Mouse (Mus musculus) heart, embryonic 13.5 days (tissue): ENCODE measurements around the gene Rpl13a. TPM values are rescaled to one million over a fixed set of nuclear protein-coding genes. Genes with fewer than 3 reads are reported as not detected.

Source experiments
- ATAC-seq: fragments of 200-750 bp; cut with Nextera tagmentation; 2 replicates; pipeline ENCODE4 v1.8.0; 2017; ENCODE audit warnings: moderate TSS enrichment; ENCODE audit not compliant: insufficient number of reproducible peaks, low FRiP score, low TSS enrichment; ENCODE audit errors: extremely low read depth
- H3K27ac ChIP-seq: fragments of 300-500 bp; sonication (generic); replicated peaks from 2 replicates; pipeline ENCODE4 v1.5.1; 2015; ENCODE audit warnings: moderate library complexity, mild to moderate bottlenecking, inconsistent platforms
- H3K27me3 ChIP-seq: fragments of 300-500 bp; sonication (generic); replicated peaks from 2 replicates; pipeline ENCODE4 v1.6.1; 2015; ENCODE audit warnings: mild to moderate bottlenecking, inconsistent platforms
- H3K36me3 ChIP-seq: fragments of 300-500 bp; sonication (generic); 2 replicates; pipeline ENCODE4 v1.6.1; 2015; ENCODE audit warnings: mild to moderate bottlenecking, inconsistent platforms
- H3K4me1 ChIP-seq: fragments of 300-500 bp; sonication (generic); 2 replicates; pipeline ENCODE4 v1.6.1; 2015; ENCODE audit warnings: inconsistent platforms
- H3K4me2 ChIP-seq: fragments of 300-500 bp; sonication (generic); 2 replicates; pipeline ENCODE4 v1.6.1; 2015; ENCODE audit warnings: inconsistent platforms, mild to moderate bottlenecking, moderate library complexity
- H3K4me3 ChIP-seq: fragments of 300-500 bp; sonication (generic); 2 replicates; pipeline ENCODE4 v1.5.1; 2015; ENCODE audit warnings: moderate library complexity, mild to moderate bottlenecking, inconsistent platforms
- H3K9ac ChIP-seq: fragments of 300-500 bp; sonication (generic); 2 replicates; pipeline ENCODE4 v1.6.1; 2015; ENCODE audit warnings: inconsistent platforms, mild to moderate bottlenecking, moderate library complexity
- H3K9me3 ChIP-seq: fragments of 300-500 bp; sonication (generic); 2 replicates; pipeline ENCODE4 v1.6.1; 2016; ENCODE audit warnings: inconsistent platforms
- WGBS: fragments of 180-500 bp; shearing (Covaris S2); methylation state at CpG from one replicate; pipeline ENCODE4 v1.1.7; 2015; ENCODE audit warnings: mixed read lengths; 5-methylcytosine and 5-hydroxymethylcytosine counted together
- polyA plus RNA-seq: library from polyadenylated mRNA; unstranded; fragments of >200 nt; fragmentation: Nextera tagmentation; extraction: Ambion mirVana; gene quantifications from 2 replicates; pipeline ENCODE4 v1.2.1, GENCODE M21; 2015

The Rpl13a gene
- polyA plus RNA-seq, 1 experiment from 2014 or later: 688 TPM

- WGBS: 45% methylated on average over 11 of the region's 11 CpGs
- H3K4me3 ChIP-seq: no peak overlapping the region
- no peak overlapping the region for H3K9ac ChIP-seq
- peaks cover 24% of the 10 kb centered on the region for H3K4me1 ChIP-seq
- peaks cover 83% of the 10 kb centered on the region for H3K27me3 ChIP-seq
- H3K36me3 ChIP-seq: peaks cover 16% of the 10 kb centered on the region
- no peak overlapping the region for H3K4me2 ChIP-seq
- peaks cover 21% of the 10 kb centered on the region for H3K9me3 ChIP-seq
- H3K27ac ChIP-seq: no peak overlapping the region
- no peak for ATAC-seq
Measured at GRCm38 (mm10) chr7:45165701-45166100, 37.1 kb upstream of the Rpl13a start.

GRCm38 (mm10) chr7:45164833-45165232 is 36.3 kb upstream of the Rpl13a start:
- WGBS: 49% methylated on average over 5 of the region's 5 CpGs
- Histone ChIP-seq H3K4me2 (no peak overlapping the region), H3K9me3 (peaks cover 12% of the 10 kb centered on the region), H3K36me3 (peaks cover 20% of the 10 kb centered on the region), H3K9ac (no peak overlapping the region), H3K27me3 (peaks cover 76% of the 10 kb centered on the region), H3K4me3 (0 out of 2 replicates have a peak overlapping the region, but pooled peaks have one; percentile 53), H3K4me1 (peaks cover 24% of the 10 kb centered on the region), H3K27ac (no peak overlapping the region)
- ATAC-seq: no peak

DNA sequence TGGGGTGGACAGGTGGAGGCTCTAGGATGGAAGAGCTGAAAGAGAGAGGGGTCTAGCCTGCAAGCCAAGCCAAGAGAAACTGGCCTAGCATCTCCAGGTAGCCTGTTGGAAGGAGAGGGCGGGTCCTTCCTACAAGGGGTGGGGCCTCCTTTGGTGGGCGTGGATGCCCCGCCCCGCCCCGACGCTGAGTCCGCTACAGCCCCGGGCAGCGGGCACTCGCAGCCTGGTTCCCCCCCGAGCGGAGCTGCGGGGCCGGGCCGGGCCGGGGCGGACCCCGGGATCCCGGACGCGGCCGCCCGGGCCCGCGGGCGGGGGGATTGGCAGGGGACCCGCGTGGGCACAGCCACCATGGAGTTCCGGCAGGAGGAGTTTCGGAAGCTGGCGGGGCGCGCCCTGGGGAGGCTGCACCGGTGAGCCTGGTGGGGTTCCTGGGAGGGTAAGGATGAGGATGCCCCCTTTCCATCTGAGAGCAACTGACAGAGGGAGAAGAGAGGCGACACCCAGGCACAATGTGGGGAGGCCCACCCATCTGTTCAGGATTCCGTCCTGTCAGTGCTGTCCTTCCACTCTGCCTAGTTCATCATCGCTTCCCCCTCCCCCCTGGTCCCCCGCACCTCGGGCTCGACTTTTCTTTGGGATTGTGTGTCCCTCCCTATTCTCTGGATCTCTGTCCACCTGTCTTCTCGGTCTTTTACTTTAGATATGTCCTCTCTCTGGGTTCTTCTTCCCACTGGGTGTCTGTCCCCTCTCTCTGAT is 35.4 kb upstream of the Rpl13a start, which contains the start of gene Slc17a7:
Slc17a7 (plus strand) TSS at position 215 of the 756 bp plus-strand sequence.
- Histone ChIP-seq H3K9me3 (peaks cover 3% of the 10 kb centered on the region), H3K27ac (no peak within 1 kb of the TSS), H3K27me3 (peaks cover 67% of the 10 kb centered on the region), H3K4me2 (peak within 1 kb of the TSS; percentile 81), H3K4me1 (peaks cover 24% of the 10 kb centered on the region), H3K36me3 (peaks cover 22% of the 10 kb centered on the region), H3K4me3 (peak within 1 kb of the TSS; percentile 53), H3K9ac (peak within 1 kb of the TSS; percentile 73)
- 2% methylated on average over 41 of the region's 41 CpGs for WGBS
- peak; percentile 43; the same call in 1 of the 2 replicates for ATAC-seq

DNA sequence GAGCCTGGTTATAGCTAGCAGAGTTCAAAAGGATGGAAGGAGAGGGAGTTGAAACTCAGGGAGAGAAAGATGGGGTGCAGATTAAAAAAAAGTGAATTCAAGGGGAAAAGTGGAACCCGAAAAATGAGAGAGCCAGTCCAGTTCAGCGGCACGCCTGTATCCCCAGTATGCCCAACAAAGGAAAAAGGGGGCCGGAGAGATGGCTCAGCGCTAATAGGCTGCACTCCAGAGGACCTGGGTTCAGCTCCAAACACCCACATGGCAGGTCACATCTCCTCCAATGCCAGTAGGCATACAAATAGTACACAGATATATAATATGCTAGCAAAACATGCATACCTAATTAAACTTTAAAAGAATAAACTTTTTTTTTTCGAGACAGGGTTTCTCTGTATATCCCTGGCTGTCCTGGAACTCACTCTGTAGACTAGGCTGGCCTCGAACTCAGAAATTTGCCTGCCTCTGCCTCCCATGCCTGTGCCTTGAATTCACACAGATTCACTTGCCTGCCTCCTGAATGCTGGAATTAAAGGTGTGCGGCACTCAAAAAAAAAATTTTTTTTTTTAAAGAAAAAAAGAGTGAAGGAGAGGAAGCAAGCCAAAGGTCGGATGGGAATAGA is 34.5 kb upstream of the Rpl13a start:
- no peak overlapping the region; the same call in 1 of the 2 replicates for H3K9ac ChIP-seq
- no peak overlapping the region for H3K27ac ChIP-seq
- peak overlapping the region; percentile 81; the same call in 1 of the 2 replicates for H3K4me2 ChIP-seq
- no peaks in the 10 kb centered on the region for H3K9me3 ChIP-seq
- peaks cover 59% of the 10 kb centered on the region for H3K27me3 ChIP-seq
- peak overlapping the region; percentile 53; the same call in 1 of the 2 replicates for H3K4me3 ChIP-seq
- H3K4me1 ChIP-seq: peaks cover 24% of the 10 kb centered on the region
- peaks cover 29% of the 10 kb centered on the region for H3K36me3 ChIP-seq
- WGBS: 70% methylated on average over 9 of the region's 9 CpGs
- ATAC-seq: no peak

DNA sequence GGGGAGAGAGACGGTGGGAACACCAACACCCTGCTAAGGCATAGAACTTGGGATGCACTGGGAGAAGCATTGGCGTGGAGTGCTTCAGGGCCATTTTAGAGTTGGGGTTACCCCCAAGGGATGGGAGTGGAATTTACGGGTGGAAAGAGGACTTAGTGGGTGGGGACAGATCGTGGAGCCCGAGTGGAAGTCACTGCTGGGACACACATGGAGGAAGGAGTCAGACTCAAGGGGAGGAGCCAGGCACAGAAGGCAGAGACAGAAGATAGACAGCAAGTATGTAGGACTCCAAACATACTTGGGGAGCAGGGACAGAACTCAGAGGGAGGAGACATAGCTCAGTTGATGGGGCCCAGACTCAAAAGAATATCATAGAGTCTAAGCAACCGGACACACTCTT is 34.0 kb upstream of the Rpl13a start:
- Histone ChIP-seq H3K4me2 (peak overlapping the region; percentile 81), H3K4me1 (peaks cover 24% of the 10 kb centered on the region), H3K27ac (no peak overlapping the region), H3K36me3 (peaks cover 35% of the 10 kb centered on the region), H3K9me3 (no peaks in the 10 kb centered on the region), H3K27me3 (peaks cover 53% of the 10 kb centered on the region), H3K4me3 (peak overlapping the region; percentile 53), H3K9ac (peak overlapping the region; percentile 71)
- 30% methylated on average over 6 of the region's 6 CpGs for WGBS
- no peak for ATAC-seq

- peaks cover 46% of the 10 kb centered on the region for H3K27me3 ChIP-seq
- peak; percentile 64 for ATAC-seq
- peaks cover 24% of the 10 kb centered on the region for H3K4me1 ChIP-seq
- H3K9ac ChIP-seq: peak overlapping the region; percentile 71
- peaks cover 39% of the 10 kb centered on the region for H3K36me3 ChIP-seq
- peak overlapping the region; percentile 53 for H3K4me3 ChIP-seq
- H3K9me3 ChIP-seq: no peaks in the 10 kb centered on the region
- 4% methylated on average over 35 of the region's 35 CpGs for WGBS
- H3K27ac ChIP-seq: no peak overlapping the region; the same call in 1 of the 2 replicates
- peak overlapping the region; percentile 81 for H3K4me2 ChIP-seq
Measured at GRCm38 (mm10) chr7:45161612-45162473, 33.3 kb upstream of the Rpl13a start.

DNA sequence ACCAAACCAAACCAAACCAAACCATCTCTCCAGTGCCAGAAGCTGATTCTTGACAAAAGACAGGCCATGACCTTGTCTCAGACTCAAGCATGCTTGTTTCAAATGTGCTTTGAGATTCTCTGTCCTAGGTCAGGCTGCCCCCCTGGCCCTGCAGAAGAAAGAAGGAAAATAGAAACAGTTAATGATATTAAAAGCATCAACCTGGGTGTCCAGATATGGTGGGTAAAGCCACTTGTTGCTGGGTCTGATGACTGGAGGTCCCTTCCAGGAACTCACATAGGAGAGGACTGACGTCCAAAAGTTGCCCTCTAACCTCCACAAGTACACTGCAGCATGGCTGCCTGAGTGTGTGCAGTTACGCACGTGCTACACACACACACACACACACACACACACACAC is 32.3 kb upstream of the Rpl13a start:
- WGBS: 88% methylated on average over 3 of the region's 3 CpGs

GRCm38 (mm10) chr7:45160316-45160800 is 31.8 kb upstream of the Rpl13a start:
- Histone ChIP-seq H3K27ac (no peak overlapping the region), H3K36me3 (peaks cover 48% of the 10 kb centered on the region), H3K9me3 (no peaks in the 10 kb centered on the region), H3K27me3 (peaks cover 31% of the 10 kb centered on the region), H3K9ac (no peak overlapping the region), H3K4me3 (no peak overlapping the region), H3K4me1 (peaks cover 25% of the 10 kb centered on the region), H3K4me2 (no peak overlapping the region)
- ATAC-seq: no peak
- 88% methylated on average over 6 of the region's 6 CpGs for WGBS

More for the DNA sequence above, 32.3 kb upstream of the Rpl13a start:
- no peak overlapping the region for H3K4me2 ChIP-seq
- H3K27me3 ChIP-seq: peaks cover 36% of the 10 kb centered on the region
- no peak overlapping the region for H3K4me3 ChIP-seq
- no peak for ATAC-seq
- no peaks in the 10 kb centered on the region for H3K9me3 ChIP-seq
- no peak overlapping the region for H3K9ac ChIP-seq
- no peak overlapping the region for H3K27ac ChIP-seq
- peaks cover 48% of the 10 kb centered on the region for H3K36me3 ChIP-seq
- peaks cover 24% of the 10 kb centered on the region for H3K4me1 ChIP-seq

- Histone ChIP-seq H3K4me3 (no peak overlapping the region), H3K27me3 (peaks cover 18% of the 10 kb centered on the region), H3K4me1 (peaks cover 19% of the 10 kb centered on the region), H3K36me3 (peaks cover 48% of the 10 kb centered on the region), H3K9me3 (no peaks in the 10 kb centered on the region), H3K4me2 (no peak overlapping the region), H3K9ac (0 out of 2 replicates have a peak overlapping the region, but pooled peaks have one; percentile 10), H3K27ac (no peak overlapping the region)
- ATAC-seq: no peak
- 91% methylated on average over 6 of the region's 6 CpGs for WGBS
Measured at GRCm38 (mm10) chr7:45158991-45159390, 30.4 kb upstream of the Rpl13a start.

GRCm38 (mm10) chr7:45157459-45157858 is 28.9 kb upstream of the Rpl13a start:
- H3K4me3 ChIP-seq: no peak overlapping the region
- H3K27me3 ChIP-seq: peaks cover 2% of the 10 kb centered on the region
- H3K9me3 ChIP-seq: no peaks in the 10 kb centered on the region
- H3K36me3 ChIP-seq: peaks cover 48% of the 10 kb centered on the region
- no peak overlapping the region for H3K4me2 ChIP-seq
- H3K4me1 ChIP-seq: peaks cover 19% of the 10 kb centered on the region
- 80% methylated on average over 14 of the region's 14 CpGs for WGBS
- no peak for ATAC-seq
- H3K27ac ChIP-seq: no peak overlapping the region
- H3K9ac ChIP-seq: no peak overlapping the region

GRCm38 (mm10) chr7:45156206-45156605 is 27.6 kb upstream of the Rpl13a start:
- no peak for ATAC-seq
- 88% methylated on average over 15 of the region's 15 CpGs for WGBS
- H3K27me3 ChIP-seq: no peaks in the 10 kb centered on the region
- H3K36me3 ChIP-seq: peaks cover 48% of the 10 kb centered on the region
- no peak overlapping the region for H3K4me2 ChIP-seq
- peaks cover 14% of the 10 kb centered on the region for H3K4me1 ChIP-seq
- H3K4me3 ChIP-seq: no peak overlapping the region
- no peak overlapping the region for H3K9ac ChIP-seq
- H3K9me3 ChIP-seq: no peaks in the 10 kb centered on the region
- no peak overlapping the region for H3K27ac ChIP-seq
